Mouse (Mus musculus): ENCODE data around the gene 1600014C10Rik. TPM values are rescaled to one million over a fixed set of nuclear protein-coding genes. Genes with fewer than 3 reads are reported as not detected.

The 1600014C10Rik gene
- polyA plus RNA-seq, 1 experiment from 2014 or later = 12.4 TPM

GRCm38 (mm10) chr7:38237140-38237539, 54.1 kb downstream of the 1600014C10Rik start:
- Histone ChIP-seq H3K27me3 (replicated peaks) (no peaks in the 10 kb centered on the region), H3K4me2 (no peak overlapping the region), H3K9me3 (no peaks in the 10 kb centered on the region), H3K4me1 (no peaks in the 10 kb centered on the region), H3K4me3 (no peak overlapping the region), H3K36me3 (no peaks in the 10 kb centered on the region), H3K27ac (replicated peaks) (no peak overlapping the region), H3K9ac (no peak overlapping the region)
- ATAC-seq (ENCODE audit: extremely low read depth, insufficient number of reproducible peaks, low FRiP score, low TSS enrichment) = no peak

- 66% methylated on average over 4 of the region's 4 CpGs for WGBS
- Histone ChIP-seq H3K4me1 (no peaks in the 10 kb centered on the region), H3K36me3 (no peaks in the 10 kb centered on the region), H3K9me3 (no peaks in the 10 kb centered on the region), H3K9ac (no peak overlapping the region), H3K27ac (replicated peaks) (no peak overlapping the region), H3K27me3 (replicated peaks) (no peaks in the 10 kb centered on the region), H3K4me3 (no peak overlapping the region), H3K4me2 (no peak overlapping the region)
- no peak for ATAC-seq (ENCODE audit: extremely low read depth, insufficient number of reproducible peaks, low FRiP score, low TSS enrichment)
Observed at GRCm38 (mm10) chr7:38242417-38242816, 59.4 kb downstream of the 1600014C10Rik start.

Other genes with a start within 250 kb of the 1600014C10Rik start
- gene Uri1, start 159.7 kb upstream of the 1600014C10Rik start, polyA plus RNA-seq (2015; fragmentation: Nextera tagmentation; extraction: Ambion mirVana) = 30.1 and 33.9 TPM in 2 replicates
- 40.9 and 44.5 TPM in 2 replicates for gene Ccne1, start 75.7 kb upstream of the 1600014C10Rik start, polyA plus RNA-seq (2015; fragmentation: Nextera tagmentation; extraction: Ambion mirVana)
- gene Plekhf1, start 44.8 kb downstream of the 1600014C10Rik start, polyA plus RNA-seq (2015; fragmentation: Nextera tagmentation; extraction: Ambion mirVana) = 2.2 and 2.7 TPM in 2 replicates
- gene Pop4, start 88.2 kb downstream of the 1600014C10Rik start, polyA plus RNA-seq (2015; fragmentation: Nextera tagmentation; extraction: Ambion mirVana) = 36.8 and 37.4 TPM in 2 replicates

All from heart, embryonic 13.5 days (tissue).